Mouse (Mus musculus) forebrain, embryonic 16.5 days (tissue): ENCODE measurements around the gene Foxb1. TPM values are rescaled to one million over a fixed set of nuclear protein-coding genes. Genes with fewer than 3 reads are reported as not detected.

Experiments used
- ATAC-seq: fragments of 200-750 bp; cut with Nextera tagmentation; 2 replicates; pipeline ENCODE4 v1.8.0; 2017; ENCODE audit warnings: mild to moderate bottlenecking, moderate library complexity
- H3K27ac ChIP-seq: fragments of 300-500 bp; sonication (generic); 2 replicates; pipeline ENCODE4 v1.5.1; 2014; ENCODE audit warnings: low read length, control low read depth
- H3K27me3 ChIP-seq: fragments of 300-500 bp; sonication (generic); replicated peaks from 2 replicates; pipeline ENCODE4 v1.6.1; 2014; ENCODE audit warnings: low read length; ENCODE audit not compliant: control insufficient read depth, insufficient read depth
- H3K36me3 ChIP-seq: fragments of 300-500 bp; sonication (generic); 2 replicates; pipeline ENCODE4 v1.6.1; 2014; ENCODE audit not compliant: control insufficient read depth, insufficient read depth
- H3K4me1 ChIP-seq: fragments of 300-500 bp; sonication (generic); replicated peaks from 2 replicates; pipeline ENCODE4 v1.6.1; 2014; ENCODE audit warnings: low read length; ENCODE audit not compliant: control insufficient read depth, insufficient read depth
- H3K4me2 ChIP-seq: fragments of 300-500 bp; sonication (generic); 2 replicates; pipeline ENCODE4 v1.6.1; 2014; ENCODE audit warnings: mild to moderate bottlenecking, low read length, control low read depth
- H3K4me3 ChIP-seq: fragments of 300-500 bp; sonication (generic); replicated peaks from 2 replicates; pipeline ENCODE4 v1.5.1; 2014; ENCODE audit warnings: mild to moderate bottlenecking, low read length, control low read depth
- H3K9ac ChIP-seq: fragments of 300-500 bp; sonication (generic); replicated peaks from 2 replicates; pipeline ENCODE4 v1.6.1; 2014; ENCODE audit warnings: low read depth, low read length, control low read depth
- H3K9me3 ChIP-seq: fragments of 300-500 bp; sonication (generic); 2 replicates; pipeline ENCODE4 v1.6.1; 2016; ENCODE audit warnings: low read length; ENCODE audit not compliant: control insufficient read depth
- WGBS: fragments of 180-500 bp; shearing (Covaris S2); extraction: QIAGEN DNeasy Blood & Tissue Kit; methylation state at CpG from one replicate; pipeline ENCODE4 v1.1.7; 2014; 5-methylcytosine and 5-hydroxymethylcytosine counted together
- polyA plus RNA-seq: library from polyadenylated mRNA; unstranded; fragments of >200 nt; fragmentation: Nextera tagmentation; extraction: Ambion mirVana; gene quantifications from 2 replicates; pipeline ENCODE4 v1.2.1, GENCODE M21; 2015

Foxb1 gene
- polyA plus RNA-seq, 1 experiment from 2014 or later: 0.86 TPM

DNA sequence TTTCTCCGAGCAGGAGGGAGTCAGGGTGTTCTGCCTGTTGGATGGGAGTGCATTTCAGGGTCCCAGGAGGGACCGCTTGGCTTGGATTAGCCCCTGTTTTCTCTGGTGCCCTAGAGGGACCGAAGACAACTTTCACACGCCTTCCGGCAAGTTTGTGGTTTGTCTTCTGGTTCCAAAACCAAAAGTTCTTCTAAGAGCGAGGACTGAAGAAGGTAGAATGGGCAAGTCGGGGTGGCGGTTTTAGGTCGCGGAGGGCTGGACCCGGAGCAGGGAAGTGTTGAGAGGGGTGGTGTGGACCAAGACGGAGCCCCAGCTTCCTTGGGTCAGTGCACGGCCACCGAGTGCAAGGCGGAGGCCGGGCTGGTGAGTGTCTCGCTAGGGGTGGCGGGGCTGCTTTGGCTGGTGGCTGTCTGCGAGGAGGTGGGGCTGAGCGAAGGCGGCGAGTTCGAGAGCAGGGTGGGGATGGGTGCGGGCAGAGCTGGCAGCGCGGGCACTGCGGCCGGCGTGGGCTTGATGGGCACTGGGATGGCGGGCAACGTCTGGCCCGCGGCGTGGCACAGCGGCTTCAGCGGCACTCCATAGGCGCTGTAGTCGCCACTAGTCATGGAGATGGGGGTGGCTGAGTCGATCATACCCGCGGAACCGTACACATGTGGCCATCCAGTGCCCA is 1.7 kb downstream of the Foxb1 start:
- H3K27ac ChIP-seq: no peak overlapping the region
- H3K4me2 ChIP-seq: no peak overlapping the region
- H3K9me3 ChIP-seq: no peaks in the 10 kb centered on the region
- no peaks in the 10 kb centered on the region; the same call in 1 of the 2 replicates for H3K4me1 ChIP-seq
- H3K36me3 ChIP-seq: no peaks in the 10 kb centered on the region
- no peak overlapping the region for H3K4me3 ChIP-seq
- ATAC-seq: no peak
- peaks cover 78% of the 10 kb centered on the region for H3K27me3 ChIP-seq
- under 1% methylated on average over 42 of the region's 42 CpGs for WGBS
- H3K9ac ChIP-seq: no peak overlapping the region

DNA sequence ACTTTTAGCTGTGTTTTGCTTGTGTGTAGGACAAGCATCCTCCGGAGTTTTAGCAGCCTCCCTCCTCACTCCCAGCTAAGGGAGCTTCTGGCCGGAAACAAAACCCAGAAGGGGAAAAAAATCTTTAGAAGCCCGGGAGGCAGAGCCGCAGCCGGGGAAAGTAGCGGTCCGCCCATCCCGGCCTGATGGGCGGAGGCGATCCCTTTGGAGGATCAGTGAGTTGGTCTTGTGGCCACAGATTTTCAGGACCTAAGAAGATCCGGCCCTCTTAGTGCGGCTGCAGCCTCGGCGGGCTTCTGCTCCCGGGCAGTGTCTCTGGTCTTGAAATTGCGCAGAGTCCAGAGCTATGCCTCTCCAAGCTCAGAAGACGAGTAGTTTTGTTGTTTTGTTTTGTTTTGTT is 2.2 kb downstream of the Foxb1 start:
- H3K27me3 ChIP-seq: peaks cover 82% of the 10 kb centered on the region
- H3K36me3 ChIP-seq: no peaks in the 10 kb centered on the region
- H3K4me2 ChIP-seq: no peak overlapping the region
- no peaks in the 10 kb centered on the region; the same call in 1 of the 2 replicates for H3K4me1 ChIP-seq
- H3K9ac ChIP-seq: no peak overlapping the region
- H3K4me3 ChIP-seq: no peak overlapping the region
- ATAC-seq: no peak
- no peaks in the 10 kb centered on the region for H3K9me3 ChIP-seq
- H3K27ac ChIP-seq: no peak overlapping the region
- WGBS: under 1% methylated on average over 17 of the region's 17 CpGs

DNA sequence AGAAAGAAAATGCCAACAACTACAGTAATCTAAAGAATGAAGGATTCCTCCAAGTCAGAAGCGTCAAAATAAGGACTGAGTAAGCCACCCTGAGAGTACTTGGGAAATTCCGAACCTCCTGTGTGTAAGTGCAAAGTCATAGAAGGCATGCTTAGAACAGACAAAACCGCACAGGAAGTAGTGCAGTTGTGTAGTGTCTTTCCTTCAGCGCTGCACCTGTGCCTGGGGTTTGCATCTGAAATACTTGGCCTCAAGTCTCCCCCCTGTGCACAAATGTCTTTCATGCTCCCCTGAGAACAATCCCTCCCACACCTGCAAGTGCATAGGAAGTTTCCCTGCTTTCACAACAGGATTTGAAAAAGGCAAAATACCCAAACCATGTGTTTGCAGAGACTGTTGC is 3.5 kb downstream of the Foxb1 start:
- H3K27me3 ChIP-seq: peaks cover 81% of the 10 kb centered on the region
- H3K4me3 ChIP-seq: no peak overlapping the region
- no peaks in the 10 kb centered on the region for H3K36me3 ChIP-seq
- WGBS: 2% methylated on average over 4 of the region's 4 CpGs
- no peak overlapping the region for H3K4me2 ChIP-seq
- no peak overlapping the region for H3K9ac ChIP-seq
- no peaks in the 10 kb centered on the region; the same call in 1 of the 2 replicates for H3K4me1 ChIP-seq
- no peak overlapping the region for H3K27ac ChIP-seq
- ATAC-seq: no peak
- H3K9me3 ChIP-seq: no peaks in the 10 kb centered on the region; the same call in 1 of the 2 replicates

DNA sequence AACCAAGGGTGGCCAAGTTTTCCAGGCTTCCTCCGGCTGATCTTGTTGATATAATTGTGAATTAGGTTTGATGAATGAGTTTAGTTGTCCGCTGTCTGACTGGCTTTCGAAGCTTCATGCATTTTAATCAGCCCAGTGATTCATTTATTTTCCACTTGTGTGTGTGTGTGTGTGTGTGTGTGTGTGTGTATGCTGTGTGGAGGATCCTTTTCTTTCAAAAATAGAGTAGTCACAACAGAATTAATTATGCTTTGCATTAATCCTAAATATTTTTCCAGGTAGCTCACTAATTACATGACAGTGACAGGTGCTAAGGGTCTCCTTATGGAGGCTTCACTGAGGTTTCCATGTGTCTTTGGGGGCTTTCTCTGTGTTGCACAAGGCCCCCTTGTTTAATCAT is 4.3 kb downstream of the Foxb1 start:
- no peaks in the 10 kb centered on the region for H3K36me3 ChIP-seq
- H3K9ac ChIP-seq: no peak overlapping the region
- ATAC-seq: no peak
- no peaks in the 10 kb centered on the region; the same call in 1 of the 2 replicates for H3K9me3 ChIP-seq
- peaks cover 80% of the 10 kb centered on the region for H3K27me3 ChIP-seq
- H3K27ac ChIP-seq: no peak overlapping the region
- H3K4me1 ChIP-seq: no peaks in the 10 kb centered on the region; the same call in 1 of the 2 replicates
- no peak overlapping the region for H3K4me2 ChIP-seq
- no peak overlapping the region for H3K4me3 ChIP-seq
- 4% methylated on average over 3 of the region's 3 CpGs for WGBS

DNA sequence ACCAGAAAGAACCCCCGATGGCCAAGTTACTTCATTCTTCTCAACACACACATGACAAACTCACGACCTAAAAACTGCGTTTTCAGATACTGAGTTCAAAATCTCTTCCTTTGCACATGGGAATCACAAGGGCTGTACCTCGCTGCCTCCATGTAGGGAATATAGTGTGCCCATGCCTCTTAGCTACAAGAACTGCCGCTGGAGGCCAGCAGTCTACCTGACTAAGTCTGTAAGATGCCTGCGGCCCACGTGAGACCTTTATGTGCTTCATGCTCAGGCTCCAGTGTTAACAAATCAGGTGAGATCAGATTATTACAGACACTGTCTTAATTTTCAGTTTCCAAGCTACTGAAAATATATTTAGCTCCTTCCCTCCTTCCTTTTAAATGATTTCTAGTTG is 4.7 kb downstream of the Foxb1 start:
- Histone ChIP-seq H3K27ac (no peak overlapping the region), H3K4me2 (no peak overlapping the region), H3K4me3 (no peak overlapping the region), H3K36me3 (no peaks in the 10 kb centered on the region), H3K9me3 (no peaks in the 10 kb centered on the region; the same call in 1 of the 2 replicates), H3K4me1 (no peaks in the 10 kb centered on the region; the same call in 1 of the 2 replicates), H3K27me3 (peaks cover 76% of the 10 kb centered on the region), H3K9ac (no peak overlapping the region)
- 8% methylated on average over 7 of the region's 7 CpGs for WGBS
- no peak for ATAC-seq

DNA sequence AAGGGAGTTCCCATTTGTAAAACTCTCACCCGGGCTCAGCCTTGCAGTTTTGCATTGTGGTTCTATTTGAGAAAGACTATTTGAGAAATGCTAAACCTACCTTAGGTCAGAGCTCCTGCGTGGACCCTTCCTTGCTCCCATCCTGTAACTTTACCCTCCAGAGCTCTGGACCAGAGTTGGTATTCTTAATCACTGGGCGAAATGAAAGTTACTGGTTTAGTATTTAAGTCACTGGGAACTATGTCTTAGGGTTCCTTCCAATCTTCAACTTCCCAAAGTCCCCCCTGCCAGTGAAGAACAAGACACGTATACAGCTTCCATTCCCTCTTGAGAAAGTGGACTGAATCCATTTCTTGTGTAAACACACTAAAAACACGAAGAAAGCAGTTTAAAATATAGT is 5.6 kb downstream of the Foxb1 start:
- no peaks in the 10 kb centered on the region; the same call in 1 of the 2 replicates for H3K4me1 ChIP-seq
- H3K9me3 ChIP-seq: no peaks in the 10 kb centered on the region; the same call in 1 of the 2 replicates
- H3K27ac ChIP-seq: no peak overlapping the region
- H3K27me3 ChIP-seq: peaks cover 68% of the 10 kb centered on the region
- no peak for ATAC-seq
- no peak overlapping the region for H3K9ac ChIP-seq
- H3K4me2 ChIP-seq: no peak overlapping the region
- WGBS: 3% methylated on average over 5 of the region's 5 CpGs
- no peak overlapping the region for H3K4me3 ChIP-seq
- no peaks in the 10 kb centered on the region for H3K36me3 ChIP-seq

DNA sequence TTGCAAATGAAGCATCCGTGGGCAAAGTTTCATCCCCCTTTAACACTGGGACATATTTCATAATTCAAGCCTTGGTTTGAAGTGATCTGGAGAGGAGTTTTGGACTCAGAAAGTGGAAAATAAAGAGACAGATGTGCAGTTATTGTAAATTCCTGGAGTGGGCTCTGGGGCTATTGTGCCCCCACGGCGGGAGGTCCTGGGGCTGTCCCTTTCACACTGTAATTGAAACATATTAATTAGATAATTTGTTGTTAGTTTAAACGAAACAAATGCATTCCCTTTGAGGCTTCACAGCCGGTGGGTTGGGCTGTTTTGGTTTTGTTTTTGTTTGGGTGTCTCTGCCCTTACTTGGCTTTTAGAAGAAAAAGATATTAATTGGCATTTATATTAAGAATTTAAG is 6.0 kb downstream of the Foxb1 start:
- H3K36me3 ChIP-seq: no peaks in the 10 kb centered on the region
- H3K27me3 ChIP-seq: peaks cover 66% of the 10 kb centered on the region
- no peak overlapping the region for H3K4me2 ChIP-seq
- ATAC-seq: no peak
- no peak overlapping the region for H3K27ac ChIP-seq
- H3K4me3 ChIP-seq: no peak overlapping the region
- H3K4me1 ChIP-seq: no peaks in the 10 kb centered on the region; the same call in 1 of the 2 replicates
- WGBS: 1% methylated on average over 5 of the region's 5 CpGs
- H3K9ac ChIP-seq: no peak overlapping the region
- H3K9me3 ChIP-seq: no peaks in the 10 kb centered on the region; the same call in 1 of the 2 replicates

DNA sequence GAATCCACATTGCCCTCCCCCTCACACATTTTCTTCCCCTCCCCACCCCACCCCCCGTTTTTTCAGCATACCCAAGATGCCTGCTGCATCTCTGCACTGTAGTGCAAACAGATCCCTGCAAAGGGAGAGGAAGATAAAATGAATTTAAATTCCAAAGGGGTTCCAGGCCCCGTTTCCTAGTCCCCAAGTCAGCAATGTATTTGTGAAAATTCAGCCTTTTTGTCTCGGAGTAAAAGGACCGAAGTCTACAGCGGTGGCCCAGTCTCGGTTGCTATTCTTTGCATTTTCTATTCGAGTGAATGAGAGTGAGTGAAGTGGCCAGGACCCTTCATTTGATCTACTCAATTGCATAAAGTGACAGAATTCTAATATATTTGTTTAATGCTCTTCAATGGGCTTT is 6.4 kb downstream of the Foxb1 start:
- no peaks in the 10 kb centered on the region for H3K4me1 ChIP-seq
- H3K9me3 ChIP-seq: no peaks in the 10 kb centered on the region; the same call in 1 of the 2 replicates
- peaks cover 64% of the 10 kb centered on the region for H3K27me3 ChIP-seq
- no peak overlapping the region for H3K4me3 ChIP-seq
- 2% methylated on average over 7 of the region's 7 CpGs for WGBS
- ATAC-seq: no peak
- H3K9ac ChIP-seq: no peak overlapping the region
- no peaks in the 10 kb centered on the region for H3K36me3 ChIP-seq
- H3K27ac ChIP-seq: no peak overlapping the region
- no peak overlapping the region for H3K4me2 ChIP-seq

DNA sequence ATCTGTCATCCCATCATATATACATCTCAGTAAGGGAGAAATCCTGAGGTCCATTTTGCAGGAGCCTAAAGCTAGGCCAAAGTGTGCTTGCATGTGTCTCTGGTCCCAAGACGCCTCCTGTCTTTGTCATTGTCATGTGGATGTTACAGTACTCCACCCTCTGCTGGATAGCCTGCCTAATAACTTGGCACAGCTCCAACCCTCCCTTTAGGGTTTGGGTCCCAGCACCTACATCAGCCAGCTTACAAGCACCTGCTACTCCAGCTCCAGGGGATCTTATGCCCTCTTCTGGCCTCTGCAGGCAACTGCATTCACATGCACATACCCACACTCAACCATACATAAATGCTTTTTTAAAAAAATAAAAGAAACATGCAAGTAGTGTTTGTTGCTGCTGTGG is 12.8 kb downstream of the Foxb1 start:
- Histone ChIP-seq H3K27ac (no peak overlapping the region), H3K9ac (no peak overlapping the region), H3K4me1 (no peaks in the 10 kb centered on the region), H3K27me3 (peaks cover 18% of the 10 kb centered on the region), H3K36me3 (no peaks in the 10 kb centered on the region), H3K4me2 (no peak overlapping the region), H3K4me3 (no peak overlapping the region), H3K9me3 (no peaks in the 10 kb centered on the region)
- WGBS: 96% methylated on average over 1 of the region's 1 CpGs
- no peak for ATAC-seq
